Mouse (Mus musculus): ENCODE measurements at regions not wholly inside any gene's neighbourhood (a gene's known extent, or its start where the extent isn't known, plus 50 kb on each side); places are given as distances from the start of the nearest gene placed in this dataset.

DNA sequence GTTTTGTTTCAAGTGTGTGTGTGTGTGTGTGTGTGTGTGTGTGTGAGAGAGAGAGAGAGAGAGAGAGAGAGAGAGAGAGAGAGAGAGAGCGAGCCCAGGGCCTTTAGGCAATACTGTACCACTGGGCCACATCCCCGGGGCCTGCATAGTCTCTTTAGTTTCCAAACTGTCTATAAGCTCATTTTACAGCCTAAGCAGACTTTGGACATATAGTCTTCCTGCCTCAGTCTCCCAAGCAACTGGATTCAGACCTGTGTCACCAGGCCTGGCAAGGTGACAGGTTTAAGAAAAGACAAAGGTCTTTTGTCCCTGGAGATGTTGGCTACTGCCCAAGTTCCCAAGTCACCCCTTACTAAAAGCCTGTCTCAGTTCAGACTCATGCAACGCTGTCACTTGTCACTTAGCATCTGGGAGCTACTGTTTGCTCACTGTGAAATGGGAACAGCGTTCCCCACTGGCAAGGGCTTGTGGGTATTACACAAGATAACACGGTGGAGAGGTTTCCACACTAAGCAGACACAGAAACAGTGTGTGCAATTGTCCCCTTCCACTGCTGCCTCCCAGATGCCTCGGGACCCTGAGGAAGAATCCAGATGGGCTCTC lies 113.6 kb upstream of the Irf2bp2 start:
- no peak for DNase-seq

DNA sequence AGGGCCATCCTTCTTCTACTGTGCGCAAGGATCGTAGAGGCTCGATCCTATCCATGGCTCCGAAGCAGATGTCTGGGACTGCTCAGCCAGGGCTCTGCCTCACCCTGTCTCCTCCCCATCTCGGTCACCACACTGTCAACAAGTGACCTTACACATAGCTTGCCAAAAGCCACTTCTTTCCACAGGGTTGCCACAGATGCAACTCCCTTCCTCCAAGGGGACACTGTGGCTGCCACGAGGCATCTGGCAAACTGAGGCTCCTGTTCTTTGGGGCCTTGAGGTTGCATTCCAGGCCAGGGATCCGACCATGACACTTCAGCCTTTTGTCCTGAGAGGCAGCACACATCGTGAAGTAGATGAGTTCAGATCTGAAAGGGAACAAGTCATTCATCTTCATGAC lies 112.5 kb upstream of the Irf2bp2 start:
- DNase-seq = no peak

DNA sequence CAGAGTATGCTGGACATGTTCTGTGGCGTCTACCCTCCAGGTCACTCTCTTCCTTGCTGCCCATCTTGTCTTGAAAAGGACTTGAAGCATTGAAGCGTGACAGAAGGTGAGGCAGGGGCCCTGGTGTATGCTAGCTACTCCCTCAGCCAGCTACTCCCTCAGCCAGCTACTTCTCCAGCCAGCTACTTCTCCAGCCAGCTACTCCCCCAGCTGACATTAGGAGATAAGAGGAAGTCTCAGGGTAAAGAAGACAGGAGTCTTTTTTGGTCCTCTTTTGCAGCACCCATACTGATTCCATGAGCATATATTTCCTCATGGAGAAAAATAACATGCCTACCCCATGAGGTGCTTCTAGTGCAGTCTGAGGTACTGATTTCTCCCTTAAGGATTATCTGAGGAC lies 111.6 kb upstream of the Irf2bp2 start:
- no peak for DNase-seq

DNA sequence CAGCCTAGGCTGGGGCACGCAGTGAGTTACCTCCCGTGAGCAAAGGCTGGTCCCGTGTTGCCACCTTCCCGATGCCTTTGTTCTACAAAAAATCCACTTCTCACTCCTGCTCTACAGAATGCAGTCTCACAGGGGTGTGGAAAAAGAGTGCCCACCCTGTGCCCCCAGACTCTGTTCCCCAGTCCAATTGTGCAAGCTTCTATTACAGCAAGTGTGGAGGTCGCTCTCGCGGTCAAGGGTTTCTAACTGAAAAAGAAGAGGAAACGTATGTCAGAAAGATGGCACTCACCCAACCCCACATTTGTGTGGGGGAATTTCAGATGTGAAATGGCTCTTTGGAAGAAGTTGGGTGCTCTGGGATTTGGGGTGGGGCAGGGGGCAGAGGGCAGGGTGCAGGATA lies 110.9 kb upstream of the Irf2bp2 start:
- no peak for DNase-seq

DNA sequence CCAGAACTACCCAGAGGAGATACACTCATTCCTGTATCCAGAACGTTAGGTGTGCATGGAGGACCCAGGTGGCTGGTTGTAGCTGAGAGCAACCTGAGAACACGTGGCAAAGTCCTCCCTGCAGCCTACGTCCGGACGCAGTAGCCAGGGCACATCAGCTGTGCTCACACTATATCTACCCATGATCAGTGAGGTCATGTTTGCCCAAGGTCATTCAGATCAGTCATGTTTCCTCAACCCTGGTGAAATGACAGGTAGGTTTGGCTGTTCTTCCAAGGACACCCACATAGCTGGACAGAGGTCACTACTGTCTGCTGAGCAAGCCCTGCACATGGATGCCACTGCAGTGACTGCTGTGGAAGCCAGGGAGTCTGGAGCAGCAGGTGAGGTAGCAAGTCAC lies 109.8 kb upstream of the Irf2bp2 start:
- DNase-seq = no peak

DNA sequence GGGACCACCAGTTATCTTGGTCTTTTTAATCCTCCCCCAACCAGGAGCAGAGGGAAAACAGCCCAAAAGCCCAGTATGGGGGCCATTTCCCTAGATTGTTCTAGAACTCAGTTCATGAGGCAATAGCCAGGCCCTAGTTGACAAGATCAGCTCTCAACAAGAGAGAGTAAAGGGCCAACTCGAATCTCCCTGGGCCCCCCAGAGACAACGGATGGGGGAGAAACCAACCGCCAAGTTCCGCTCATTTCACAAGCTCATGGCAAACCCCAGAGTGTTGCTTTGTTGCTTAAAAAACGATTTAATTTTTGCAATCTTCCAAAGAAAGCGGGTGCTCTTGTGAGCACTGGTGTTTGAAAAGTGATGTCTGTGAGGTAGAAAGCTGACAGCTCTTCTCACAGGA lies 108.5 kb upstream of the Irf2bp2 start:
- no peak for DNase-seq

DNA sequence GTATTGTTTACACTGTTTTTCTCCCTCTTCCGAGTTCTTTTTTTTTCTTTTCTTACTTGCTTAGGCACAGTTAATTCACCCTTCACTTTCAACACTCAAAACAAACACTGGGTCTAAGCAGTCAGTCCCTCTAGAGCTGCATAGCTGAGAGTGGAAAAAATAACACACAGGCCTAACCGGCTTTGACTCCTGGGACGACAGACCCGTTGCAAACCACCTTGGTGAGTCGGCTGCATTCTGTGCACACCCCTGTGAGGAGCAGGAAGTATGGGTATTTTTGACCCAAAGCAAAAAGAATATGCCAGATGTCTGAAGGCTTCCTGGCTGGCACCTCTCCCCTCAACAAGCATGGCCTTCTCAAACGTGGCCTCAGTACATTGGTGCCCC lies 105.6 kb upstream of the Irf2bp2 start:
- DNase-seq = peak; percentile 57

DNA sequence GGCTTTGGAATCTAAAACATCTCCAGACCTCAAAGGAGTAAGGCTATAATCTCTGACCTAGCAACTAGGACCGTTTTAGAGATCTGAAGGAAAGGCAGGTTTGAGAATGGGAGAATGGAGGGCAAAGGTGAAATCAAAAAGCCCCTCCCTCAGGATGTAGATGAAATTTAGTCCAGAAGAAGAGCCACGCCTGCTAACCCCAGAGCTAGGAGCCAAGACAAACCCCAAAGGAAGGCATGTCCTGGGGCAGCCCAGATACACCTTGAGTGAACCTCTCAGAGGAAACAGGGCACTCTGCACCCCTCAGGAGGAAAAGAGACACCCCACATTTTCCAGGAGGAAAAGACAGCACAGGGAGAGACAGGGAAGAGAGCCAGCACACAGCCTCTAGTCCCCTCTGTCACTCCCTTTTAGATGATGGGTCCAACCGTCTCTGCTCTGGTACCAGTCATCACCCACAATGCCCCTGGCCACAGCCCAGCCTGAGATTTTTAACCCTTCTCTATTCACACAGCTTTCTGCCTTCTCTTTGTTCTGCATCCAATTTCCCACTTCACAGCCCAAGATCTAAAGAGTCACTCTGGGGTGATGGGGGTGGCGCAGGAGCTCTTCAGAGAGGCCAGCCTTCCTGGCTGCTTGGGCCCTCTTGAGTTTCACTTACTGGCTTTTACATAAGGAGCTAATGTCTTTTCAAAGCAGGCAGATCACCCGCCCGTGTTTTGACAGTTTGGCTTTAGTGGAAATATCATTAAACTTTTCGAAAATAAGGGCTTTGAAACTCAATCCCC lies 105.0 kb upstream of the Irf2bp2 start:
- DNase-seq = peak; percentile 82

DNA sequence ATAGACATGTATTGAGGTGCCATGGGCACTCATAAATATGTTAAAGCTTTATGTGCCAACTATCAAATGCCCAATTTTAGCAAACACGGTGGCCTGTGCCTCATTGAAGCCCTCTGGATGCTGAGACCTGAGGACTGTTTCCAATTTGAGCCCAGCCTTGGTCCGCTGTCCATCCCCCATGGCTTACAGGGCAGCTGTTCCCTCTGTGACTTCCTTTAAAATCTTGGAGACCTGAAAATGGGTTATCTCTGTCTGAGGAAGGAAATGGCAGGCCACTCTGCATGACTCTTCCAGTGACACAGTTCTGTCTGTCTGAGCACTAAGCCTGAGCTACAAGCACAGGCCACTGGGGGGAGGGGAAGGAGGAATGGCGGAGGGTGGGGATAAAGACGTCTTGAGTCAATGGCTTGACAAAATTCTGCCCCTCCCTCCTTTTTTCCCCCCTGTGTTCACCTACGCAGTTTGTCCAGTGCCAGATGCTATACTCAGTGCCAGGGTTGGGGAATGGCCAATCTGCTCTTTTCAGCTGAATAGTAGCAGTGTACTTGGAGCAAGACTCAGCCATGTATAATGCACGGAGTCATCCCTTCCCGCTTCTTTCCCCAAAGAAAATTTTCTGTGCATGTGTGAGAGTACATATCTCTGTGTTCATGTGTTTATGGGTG lies 102.7 kb upstream of the Irf2bp2 start:
- no peak for DNase-seq

DNA sequence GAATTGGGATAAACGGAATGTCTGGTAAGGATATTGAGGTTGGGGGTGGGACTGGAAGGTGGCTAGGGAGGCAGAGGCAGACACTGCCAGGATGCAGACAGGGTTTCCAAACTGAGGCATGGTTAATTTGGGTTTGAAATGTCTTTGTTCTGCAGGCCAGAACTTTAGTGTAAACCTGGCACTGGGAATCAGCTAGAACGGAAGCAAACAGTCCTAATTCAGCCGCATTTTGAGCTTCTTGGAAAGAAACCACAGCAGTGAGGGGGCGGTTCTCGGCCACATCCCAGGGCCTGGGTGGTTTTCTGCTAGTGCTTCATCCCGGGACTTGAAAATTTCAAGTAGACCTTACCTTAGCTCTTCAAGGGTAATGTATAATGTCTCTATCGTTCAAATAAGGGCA lies 100.6 kb upstream of the Irf2bp2 start:
- DNase-seq = peak; percentile 81

DNA sequence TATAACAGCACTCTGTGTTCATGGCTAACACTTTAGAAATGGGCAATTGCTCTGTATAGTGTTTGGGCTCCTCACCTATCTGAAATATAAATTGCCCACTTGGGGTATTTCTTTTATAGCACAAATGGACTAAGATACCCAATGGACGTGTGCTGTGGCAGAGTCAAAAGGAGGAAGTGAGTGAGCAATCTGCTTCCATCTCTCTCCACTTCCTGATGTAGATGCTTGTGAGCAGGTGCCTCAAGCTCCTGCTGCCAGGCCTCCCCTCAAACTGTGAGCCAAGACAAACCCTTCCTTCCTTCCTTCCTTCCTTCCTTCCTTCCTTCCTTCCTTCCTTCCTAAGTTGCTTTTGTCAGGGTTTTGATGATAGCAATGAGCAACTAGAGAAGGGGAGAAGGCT lies 99.9 kb upstream of the Irf2bp2 start:
- no peak for DNase-seq

DNA sequence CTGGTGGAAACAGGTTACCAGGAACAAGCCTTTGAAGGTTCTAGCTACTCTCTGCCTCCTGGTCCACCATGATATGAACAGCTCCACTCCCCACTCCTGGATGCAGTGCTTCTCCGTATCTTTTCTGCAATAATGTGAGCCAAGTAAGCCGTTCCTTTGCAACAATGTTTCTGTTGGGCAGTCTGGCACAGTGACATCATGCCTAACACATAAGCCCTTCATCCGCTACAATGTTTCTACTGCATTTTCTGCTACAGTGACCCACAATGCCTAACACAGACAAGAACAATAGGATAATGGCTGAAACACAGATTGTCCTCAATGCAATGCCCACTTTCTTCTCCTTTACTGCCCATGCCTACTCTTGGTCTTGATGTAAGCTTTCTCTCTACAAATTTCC lies 98.9 kb upstream of the Irf2bp2 start:
- no peak for DNase-seq

DNA sequence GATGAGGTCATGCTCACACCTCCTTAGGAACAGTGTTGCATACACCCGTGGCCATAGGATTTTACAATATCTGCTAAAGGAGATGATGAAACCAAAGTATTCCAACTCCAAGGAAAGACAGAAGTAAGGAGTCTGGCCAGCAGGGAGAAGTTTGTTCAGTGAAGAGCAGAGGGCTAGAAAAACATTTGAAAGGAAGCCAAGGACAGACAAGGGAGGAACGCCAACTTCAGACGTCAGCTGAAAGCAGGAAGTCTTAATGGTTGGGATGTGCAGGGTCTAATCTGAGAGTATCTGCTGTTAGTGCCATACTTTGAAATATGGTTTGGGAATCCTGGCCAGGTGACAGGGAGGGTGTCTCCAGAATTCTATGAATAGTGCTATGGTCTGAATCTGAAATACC lies 98.5 kb upstream of the Irf2bp2 start:
- DNase-seq = peak; percentile 87

DNA sequence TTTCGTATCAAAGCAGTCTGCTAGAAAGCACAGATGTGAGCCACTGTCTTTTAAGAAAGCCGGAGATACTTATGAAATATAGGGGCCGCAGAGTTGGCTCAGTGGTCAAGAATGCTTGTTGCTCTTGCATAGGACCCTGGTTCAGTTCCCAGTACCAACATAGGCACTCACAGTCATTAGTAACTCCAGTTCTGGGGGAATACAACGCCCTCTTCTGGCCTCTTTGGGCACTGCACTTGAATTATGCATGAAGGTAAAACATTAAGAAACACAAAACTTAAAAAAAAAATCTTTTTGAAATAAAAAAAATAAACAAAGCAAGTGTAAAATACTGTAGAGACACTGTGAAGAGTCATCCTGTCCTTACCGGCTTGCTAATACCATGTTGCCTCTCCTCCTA lies 94.7 kb upstream of the Irf2bp2 start:
- no peak for DNase-seq

DNA sequence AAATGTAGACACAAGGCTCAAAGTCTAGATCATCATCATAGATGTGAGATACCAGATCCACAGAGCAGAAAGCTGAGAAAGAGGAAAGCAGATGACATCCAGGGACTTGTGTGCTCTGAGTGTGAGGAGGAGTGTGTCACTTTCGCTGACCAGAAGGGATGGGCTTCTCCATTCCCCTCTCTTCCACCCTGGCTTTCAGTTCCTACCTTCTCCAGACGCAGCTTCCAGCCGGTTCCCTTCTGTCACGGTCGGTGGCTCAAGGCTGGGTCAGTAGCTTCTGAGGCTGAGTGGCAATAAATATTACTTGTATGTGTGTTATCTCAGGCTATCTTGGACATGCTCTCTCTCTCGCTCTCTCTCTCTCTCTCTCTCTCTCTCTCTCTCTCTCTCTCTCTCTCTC lies 94.2 kb upstream of the Irf2bp2 start:
- DNase-seq = no peak

DNA sequence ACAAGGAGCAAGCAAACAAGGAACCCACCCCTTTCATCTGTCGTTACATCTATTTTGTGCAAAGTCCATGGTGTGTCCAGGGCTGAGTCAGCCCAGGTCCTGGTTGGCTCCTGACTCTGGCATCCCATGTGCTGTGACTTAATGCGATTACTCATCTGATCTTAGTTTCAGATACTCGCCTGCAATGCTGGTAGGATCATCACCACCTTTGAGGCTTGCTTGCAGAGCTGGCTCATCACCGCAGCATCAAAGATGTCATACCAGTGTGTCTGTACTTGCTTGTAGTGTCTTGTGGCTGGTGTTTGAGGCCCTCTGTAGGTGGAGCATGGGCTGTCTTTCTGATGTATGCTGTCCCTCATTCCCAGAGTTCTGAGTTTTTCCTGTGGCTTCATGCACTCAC lies 93.0 kb upstream of the Irf2bp2 start:
- DNase-seq = no peak

DNA sequence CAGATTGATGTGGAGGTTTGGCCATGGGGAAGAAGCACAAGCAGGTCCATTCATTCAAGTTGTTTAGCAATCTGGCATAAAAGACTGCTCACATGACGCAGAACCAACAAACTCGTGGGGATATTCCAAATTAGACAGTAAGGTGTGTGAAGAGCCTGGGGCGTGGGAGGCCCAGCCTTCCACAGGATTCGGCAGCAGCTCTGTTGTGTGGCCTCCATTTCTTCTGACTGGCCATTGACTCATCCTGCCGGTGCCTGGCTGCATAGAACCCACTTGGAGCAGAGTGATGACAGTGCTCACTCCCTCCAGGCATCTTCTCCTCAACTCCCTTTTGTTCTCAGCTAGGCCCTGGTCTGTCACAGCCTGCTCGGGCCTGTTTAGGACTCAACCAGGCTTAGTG lies 91.6 kb upstream of the Irf2bp2 start:
- DNase-seq = no peak

DNA sequence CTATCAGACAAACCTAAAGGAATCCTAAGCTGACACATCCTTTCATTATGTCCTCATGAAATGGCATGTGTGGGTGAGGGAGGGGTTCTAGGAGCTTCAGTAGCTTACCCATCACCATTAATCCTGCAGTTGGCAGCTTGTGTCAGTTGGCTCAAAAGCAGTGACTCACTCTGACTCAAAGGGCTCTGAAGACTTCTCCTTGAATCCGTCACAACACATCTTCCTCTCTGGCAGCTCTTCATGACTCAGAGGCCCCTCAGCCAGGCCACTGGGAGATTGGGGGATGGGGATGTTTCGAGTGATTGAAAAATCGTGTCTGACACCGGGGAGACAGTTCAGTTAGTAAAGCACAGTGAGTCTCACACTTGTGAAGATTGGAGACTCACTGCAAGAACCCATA lies 90.2 kb upstream of the Irf2bp2 start:
- DNase-seq = peak; percentile 70

DNA sequence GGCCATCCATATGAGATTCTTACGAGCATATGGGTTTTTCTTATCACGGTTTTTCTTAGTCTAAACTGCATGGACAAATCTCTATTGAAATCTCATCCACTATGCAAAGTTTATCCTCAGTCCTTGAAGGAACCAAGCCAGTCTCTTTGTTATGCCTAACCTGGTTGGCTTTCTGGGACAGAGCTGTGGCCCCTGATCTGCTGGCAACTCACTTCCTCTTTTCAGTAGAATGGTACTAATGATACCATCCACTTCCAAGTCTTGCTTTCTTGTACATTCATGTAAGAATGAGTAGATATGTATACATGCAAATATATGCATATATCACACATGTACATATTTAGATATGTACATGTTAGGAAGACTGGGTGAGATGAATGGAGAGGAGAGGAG lies 89.8 kb upstream of the Irf2bp2 start:
- DNase-seq = no peak

DNA sequence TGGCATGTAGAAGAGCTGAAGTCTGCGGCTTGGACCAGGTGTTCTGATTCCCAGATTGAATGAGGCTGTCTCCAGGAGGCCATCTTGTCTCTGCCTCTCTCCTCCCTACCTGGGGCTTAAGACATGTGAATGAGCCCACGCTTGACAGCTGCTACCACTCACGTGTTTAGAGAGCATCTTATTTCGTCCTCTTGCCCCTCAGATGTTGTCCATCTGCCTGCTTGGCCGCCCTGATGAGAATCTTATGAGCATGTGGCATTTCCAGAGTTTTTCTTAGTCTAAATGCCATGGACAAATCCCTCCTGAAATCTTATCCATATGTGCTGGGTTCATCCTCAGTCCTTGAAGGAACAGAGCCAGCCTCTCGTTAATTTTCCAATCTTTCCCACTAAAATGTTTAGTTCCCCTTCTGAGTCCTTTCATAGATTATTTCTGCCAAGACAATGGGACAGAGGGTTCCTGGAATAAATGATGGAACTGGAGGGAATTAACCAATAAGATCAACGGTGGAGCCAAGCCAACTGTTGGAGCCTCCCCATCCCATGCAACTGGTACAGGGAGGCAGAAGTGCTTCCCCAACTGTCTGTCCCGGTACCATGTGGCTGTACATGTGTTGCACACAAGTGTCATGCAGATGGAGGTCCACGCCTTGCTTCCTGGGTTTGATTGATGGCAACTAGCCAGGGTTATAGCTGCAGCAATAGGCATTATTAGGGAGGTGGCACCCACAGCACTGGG lies 89.2 kb upstream of the Irf2bp2 start:
- no peak for DNase-seq

DNA sequence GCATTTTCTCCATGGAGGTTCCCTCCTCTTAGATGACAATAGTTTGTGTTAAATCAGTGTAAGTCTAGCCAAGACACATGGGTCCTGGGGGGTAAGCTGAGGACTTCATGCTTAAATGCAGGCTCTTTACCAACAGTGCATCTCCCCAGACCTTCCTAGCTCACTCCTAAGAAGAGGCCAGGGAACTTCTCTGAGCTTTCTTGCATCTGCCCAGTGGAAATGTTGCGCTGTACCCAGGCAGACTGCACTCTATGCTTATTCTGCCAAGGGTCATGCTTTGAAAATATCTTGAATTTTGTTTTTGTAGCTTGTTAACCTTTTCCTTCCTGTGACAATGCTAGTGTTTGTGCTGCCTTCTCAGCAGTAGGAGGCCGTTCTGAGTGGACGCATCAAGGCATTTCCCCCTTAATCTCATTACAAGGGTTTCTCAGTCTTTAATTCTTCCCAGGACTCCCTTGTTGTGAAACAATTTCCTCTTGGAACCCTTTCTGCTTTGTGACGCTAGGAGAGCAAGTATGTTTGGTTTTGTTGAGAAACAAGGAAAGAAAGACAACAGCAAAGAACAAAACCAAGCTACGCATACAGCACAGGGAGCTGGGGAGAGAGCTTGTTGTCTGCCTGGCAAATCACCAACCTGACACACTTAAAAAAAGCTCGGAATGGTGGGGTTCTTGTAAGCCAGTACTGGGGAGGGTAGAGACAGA lies 88.3 kb upstream of the Irf2bp2 start:
- peak; percentile 68 for DNase-seq

DNA sequence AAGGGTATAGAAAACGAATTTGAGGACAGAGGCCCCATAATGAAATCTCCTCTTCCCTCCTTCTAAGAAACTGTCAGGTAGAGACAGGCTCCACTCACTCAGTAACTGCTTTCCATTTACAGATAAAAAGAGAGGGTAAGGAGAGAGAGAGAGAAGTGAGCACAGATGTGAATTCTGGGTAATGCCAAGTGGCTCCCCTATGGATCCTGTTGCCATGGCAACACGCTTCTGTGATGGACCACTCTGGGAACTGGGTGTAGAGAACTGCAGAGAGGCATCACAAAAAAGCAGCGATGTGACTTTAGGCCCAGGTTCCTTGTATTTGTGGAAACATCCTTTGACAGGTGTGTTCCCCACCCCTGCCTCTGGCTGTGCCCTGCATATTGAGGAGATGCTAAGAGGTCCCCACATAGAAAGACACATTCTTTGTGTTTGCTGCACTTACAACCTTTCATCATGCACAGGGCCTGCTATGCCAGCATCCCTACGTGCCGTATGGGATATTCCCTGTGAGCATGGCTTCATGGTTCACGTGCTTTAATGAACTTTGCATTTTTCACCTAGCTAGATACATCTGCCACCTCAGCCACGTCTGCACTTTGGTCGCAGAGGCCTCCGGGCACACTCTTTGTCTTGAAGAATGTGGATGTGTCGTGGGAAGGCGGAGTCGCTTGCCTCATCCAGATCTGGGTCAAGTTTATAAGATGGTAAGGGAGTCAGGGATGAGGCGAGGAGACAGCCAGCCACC lies 84.4 kb upstream of the Irf2bp2 start:
- DNase-seq = no peak

Data from lung, postnatal 10 days (tissue).